In the genomic region with DNA sequence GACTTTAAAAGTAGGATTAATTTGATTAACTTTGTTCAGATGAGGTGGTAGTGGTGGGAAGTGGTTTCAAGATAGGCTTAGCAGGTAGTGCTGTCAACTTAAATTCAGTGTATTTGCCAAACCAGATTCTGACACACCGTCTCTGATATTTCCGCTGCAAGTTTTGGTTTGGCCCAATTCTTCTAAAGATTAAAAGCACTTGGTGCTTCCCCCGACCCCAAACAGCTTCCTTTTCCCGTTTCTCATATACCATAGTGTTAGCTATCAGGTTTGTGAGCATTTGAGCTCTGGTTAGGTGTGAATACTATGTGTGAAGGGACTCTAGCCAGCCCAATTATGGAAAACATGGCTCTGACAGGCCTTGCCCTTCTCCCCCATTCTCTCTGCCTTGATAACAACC, we compare ENCODE assay signal across 24 mouse cellular contexts. TPM values are rescaled to one million over a fixed set of nuclear protein-coding genes. Genes with fewer than 3 reads are reported as not detected.
DNase-seq lines count a peak whose midpoint lies in the region; TF ChIP-seq lines count a peak whose summit lies in the region.
"Had no signal": no experiment of that assay in that cellular context is flagged by ENCODE, and none has a peak within 500 bp of the region (broad histone marks: within the 10 kb centered on the region; RNA-seq: fewer than 3 reads in every experiment).

No protein-coding gene starts in this region.

- H3K4me2 ChIP-seq in CH12.LX (ENCODE audit: insufficient read depth, low read depth, poor library complexity, severe bottlenecking) = 0 out of 2 replicates have a peak overlapping the region, but pooled peaks have one; percentile 24
- H3K4me2 ChIP-seq: embryonic facial prominence, embryonic 15.5 days; hindbrain, embryonic 15.5 days; limb, embryonic 13.5 days; liver, embryonic 15.5 days; neural tube, embryonic 12.5 days; stomach, embryonic 15.5 days had no signal

- no peak for TF ChIP-seq RAD21 in CH12.LX (IDR thresholded peaks at IDR 0.05; ENCODE audit: low read depth, low read length)

- no peaks in the 10 kb centered on the region for H3K79me2 ChIP-seq in CH12.LX (replicated peaks; ENCODE audit: control insufficient read depth, extremely low read depth, insufficient read depth, poor library complexity, severe bottlenecking)

- H3K9me3 ChIP-seq in CH12.LX (replicated peaks; ENCODE audit: low read length) = no peaks in the 10 kb centered on the region
- H3K9me3 ChIP-seq: embryonic facial prominence, embryonic 15.5 days; forebrain, embryonic 10.5 days; hindbrain, embryonic 15.5 days; limb, embryonic 13.5 days; liver, embryonic 15.5 days; neural tube, embryonic 12.5 days; stomach, embryonic 15.5 days had no signal

- no peak overlapping the region for H3K4me3 ChIP-seq in CH12.LX (replicated peaks in 1 of 3; ENCODE audit: low read depth in 2 of 3, low read length in 2 of 3, poor library complexity in 1 of 3)
- H3K4me3 ChIP-seq: embryonic facial prominence, embryonic 15.5 days; forebrain, embryonic 10.5 days; hindbrain, embryonic 15.5 days; limb, embryonic 13.5 days; liver, embryonic 15.5 days; neural tube, embryonic 12.5 days; stomach, embryonic 15.5 days had no signal

- no peak for TF ChIP-seq CTCF in CH12.LX (conservative IDR thresholded peaks at IDR 0.05 in 1 of 2, IDR thresholded peaks at IDR 0.05 in 1 of 2; ENCODE audit: low read depth in 2 of 2, low read length in 2 of 2)

- no peaks in the 10 kb centered on the region for H3K36me3 ChIP-seq in CH12.LX (replicated peaks in 1 of 2; ENCODE audit: control insufficient read depth in 1 of 2, insufficient read depth in 1 of 2, low read length in 1 of 2)
- H3K36me3 ChIP-seq: embryonic facial prominence, embryonic 15.5 days; forebrain, embryonic 10.5 days; hindbrain, embryonic 15.5 days; limb, embryonic 13.5 days; liver, embryonic 15.5 days; neural tube, embryonic 12.5 days; stomach, embryonic 15.5 days had no signal

- intact Hi-C loops in gastrocnemius, postnatal 36 days (cut with DNase I) = no loop called here

- no peak overlapping the region; the same call in 1 of the 2 replicates for H3K9ac ChIP-seq in CH12.LX (ENCODE audit: insufficient read depth, low read depth)
- H3K9ac ChIP-seq: embryonic facial prominence, embryonic 15.5 days; hindbrain, embryonic 15.5 days; limb, embryonic 13.5 days; liver, embryonic 15.5 days; neural tube, embryonic 12.5 days; stomach, embryonic 15.5 days had no signal

- TF ChIP-seq EP300 in CH12.LX (IDR thresholded peaks at IDR 0.05; ENCODE audit: low read length) = no peak

- peak; percentile 84 for DNase-seq in CD4-positive helper T cell, adult 2 months (ENCODE audit: low read depth, low spot score)
- peak; percentile 51 for DNase-seq in CH12.LX (ENCODE audit: extremely low read depth)
- DNase-seq in naive thymus-derived CD4-positive, alpha-beta T cell, adult 2 months (ENCODE audit: low read depth) = peak; percentile 80
- DNase-seq in thymus, postnatal 25 days = peak; percentile 46
- no peak for DNase-seq in urinary bladder, postnatal 36 days (ENCODE audit: low spot score in 2 of 2)
- DNase-seq in gastrocnemius, postnatal 36 days = no peak
- no peak for DNase-seq in embryo, embryonic 10.5 days (ENCODE audit: low spot score)
- DNase-seq: cerebellum, adult 9-10 months; embryo, embryonic 11 days; gastrocnemius, postnatal 14 days; heart, postnatal 10 days; kidney, adult 8-10 months; kidney, postnatal 25 days; lung, postnatal 14 days; right cerebral cortex, postnatal 4 days had no signal

- TF ChIP-seq POLR2A in CH12.LX (IDR thresholded peaks at IDR 0.05; ENCODE audit: low read depth, low read length) = no peak

- no peaks in the 10 kb centered on the region for H3K27me3 ChIP-seq in CH12.LX (replicated peaks)
- H3K27me3 ChIP-seq: embryonic facial prominence, embryonic 15.5 days; hindbrain, embryonic 15.5 days; limb, embryonic 13.5 days; liver, embryonic 15.5 days; neural tube, embryonic 12.5 days; stomach, embryonic 15.5 days had no signal

- in situ Hi-C loops in CH12.LX (cut with MboI; ENCODE audit: low pct_ligation_motif_present, low pct_unique_long_range_greater_than_20kb, low sequenced_read_pairs) = no loop called here

- peak overlapping the region; percentile 66 for H3K27ac ChIP-seq in CH12.LX (ENCODE audit: insufficient read depth, low read depth)
- H3K27ac ChIP-seq: embryonic facial prominence, embryonic 15.5 days; forebrain, embryonic 10.5 days; hindbrain, embryonic 15.5 days; limb, embryonic 13.5 days; liver, embryonic 15.5 days; neural tube, embryonic 12.5 days; stomach, embryonic 15.5 days had no signal

- dilution Hi-C loops in CH12.LX (cut with MboI; ENCODE audit: extremely low pct_ligation_motif_present, extremely low pct_unique_long_range_greater_than_20kb, low sequenced_read_pairs) = no loop called here

- H3K4me1 ChIP-seq in CH12.LX (ENCODE audit: control insufficient read depth in 1 of 2, insufficient read depth in 2 of 2) = peaks cover 22 to 30% of the 10 kb centered on the region in 2 experiments
- H3K4me1 ChIP-seq: embryonic facial prominence, embryonic 15.5 days; forebrain, embryonic 10.5 days; hindbrain, embryonic 15.5 days; limb, embryonic 13.5 days; liver, embryonic 15.5 days; neural tube, embryonic 12.5 days; stomach, embryonic 15.5 days had no signal

TF ChIP-seq in CH12.LX, 34 proteins besides CTCF, POLR2A, EP300 and RAD21:
- no peak for TF ChIP-seq MAX (IDR thresholded peaks at IDR 0.05; ENCODE audit: low read length)
- TF ChIP-seq MAFK (IDR thresholded peaks at IDR 0.05; ENCODE audit: insufficient replicate concordance, low read length) = no peak
- TF ChIP-seq GABPA (IDR thresholded peaks at IDR 0.05; ENCODE audit: insufficient replicate concordance, low read depth, low read length) = no peak
- TF ChIP-seq JUND (conservative IDR thresholded peaks at IDR 0.05; ENCODE audit: low read depth, low read length) = no peak
- no peak for TF ChIP-seq ZMIZ1 (IDR thresholded peaks at IDR 0.05; ENCODE audit: low read depth, low read length)
- TF ChIP-seq SMC3 (IDR thresholded peaks at IDR 0.05; ENCODE audit: low read depth, low read length) = no peak
- TF ChIP-seq MXI1 (IDR thresholded peaks at IDR 0.05; ENCODE audit: low read depth, low read length) = no peak
- TF ChIP-seq NRF1 (IDR thresholded peaks at IDR 0.05; ENCODE audit: low read depth, low read length) = no peak
- TF ChIP-seq JUN (IDR thresholded peaks at IDR 0.05; ENCODE audit: insufficient read depth, low read depth, low read length) = no peak
- no peak for TF ChIP-seq HCFC1 (IDR thresholded peaks at IDR 0.05; ENCODE audit: low read depth, low read length)

RNA-seq across cellular contexts. Expression of a gene that starts 10.2 kb away (rescaled TPM):
- total RNA-seq in CH12.LX (2012; rRNA removed) = 0.92 and 1.9 TPM in 2 replicates
- 0.53 and 0.62 TPM in 2 replicates for total RNA-seq in CH12.LX (2014; rRNA removed)
- 0.56 and 0.57 TPM in 2 replicates for polyA plus RNA-seq in CH12.LX (2012; ENCODE audit: insufficient read length, low read depth)
- total RNA-seq in gastrocnemius, postnatal 36 days (2021) = not detected
- total RNA-seq: gastrocnemius, postnatal 14 days; heart, postnatal 10 days; layer of hippocampus, postnatal 10 days; midbrain, postnatal 0 days had no signal
- polyA plus RNA-seq: limb, embryonic 13.5 days; neural tube, embryonic 12.5 days; stomach, embryonic 15.5 days had no signal

RNA-seq across cellular contexts. Expression of a gene that starts 20.4 kb away (rescaled TPM):
- total RNA-seq in CH12.LX (2012; rRNA removed) (6.9 and 10.2 TPM in 2 replicates), CH12.LX (2014; rRNA removed) (1.9 and 2.1 TPM in 2 replicates)
- 5.1 and 6.0 TPM in 2 replicates for polyA plus RNA-seq in CH12.LX (2012; ENCODE audit: insufficient read length, low read depth)
- total RNA-seq in gastrocnemius, postnatal 36 days (2021) = 100 to 1,000 TPM; 170 to 201 TPM

Comparison
In these comparisons a context has a peak if more than half of its experiments do, and no peak if none do; other contexts are left out.
1. DNase-seq: peak in CD4-positive helper T cell, adult 2 months (single experiment), CH12.LX (single experiment), naive thymus-derived CD4-positive, alpha-beta T cell, adult 2 months (single experiment) and thymus, postnatal 25 days (single experiment); none in urinary bladder, postnatal 36 days (0 of 2), gastrocnemius, postnatal 36 days (0 of 2) and embryo, embryonic 10.5 days (single experiment).
2. RNA of a gene that starts 20.4 kb away (total RNA-seq): 170 to 201 TPM in gastrocnemius, postnatal 36 days; 1.9 to 10.2 TPM in CH12.LX; every median in the first group is over 10 times any median in the second.